Mouse (Mus musculus) hindbrain, postnatal 0 days (tissue): ENCODE data around the gene Cfb. TPM values are rescaled to one million over a fixed set of nuclear protein-coding genes. Genes with fewer than 3 reads are reported as not detected.

Experiments used
- ATAC-seq: fragments of 200-750 bp; cut with Nextera tagmentation; 2 replicates; pipeline ENCODE4 v1.8.0; 2017; ENCODE audit warnings: mild to moderate bottlenecking, moderate TSS enrichment, moderate library complexity
- DNase-seq: peaks from one replicate; pipeline ENCODE4 v3.0.0-alpha.2; 2015; ENCODE audit warnings: low spot score
- H3K27ac ChIP-seq: fragments of 300-500 bp; sonication (generic); 2 replicates; pipeline ENCODE4 v1.5.1; 2014; ENCODE audit warnings: mild to moderate bottlenecking
- H3K27me3 ChIP-seq: fragments of 300-500 bp; sonication (generic); 2 replicates; pipeline ENCODE4 v1.6.1; 2014; ENCODE audit warnings: low read length, mixed read lengths; ENCODE audit not compliant: insufficient read depth
- H3K36me3 ChIP-seq: fragments of 300-500 bp; sonication (generic); 2 replicates; pipeline ENCODE4 v1.6.1; 2014; ENCODE audit warnings: low read length, mixed read lengths; ENCODE audit not compliant: insufficient read depth
- H3K4me1 ChIP-seq: fragments of 300-500 bp; sonication (generic); 2 replicates; pipeline ENCODE4 v1.6.1; 2014; ENCODE audit warnings: antibody characterized with exemption, low read length, mixed read lengths; ENCODE audit not compliant: insufficient read depth
- H3K4me2 ChIP-seq: fragments of 300-500 bp; sonication (generic); 2 replicates; pipeline ENCODE4 v1.6.1; 2014; ENCODE audit warnings: low read depth, mild to moderate bottlenecking, low read length, moderate library complexity, mixed read lengths
- H3K4me3 ChIP-seq: fragments of 300-500 bp; sonication (generic); 2 replicates; pipeline ENCODE4 v1.5.1; 2014; ENCODE audit warnings: low read length
- H3K9ac ChIP-seq: fragments of 300-500 bp; sonication (generic); replicated peaks from 2 replicates; pipeline ENCODE4 v1.6.1; 2014; ENCODE audit warnings: mild to moderate bottlenecking, low read length, moderate library complexity, mixed read lengths
- H3K9me3 ChIP-seq: fragments of 300-500 bp; sonication (generic); 2 replicates; pipeline ENCODE4 v1.6.1; 2016; ENCODE audit warnings: low read length, mixed read lengths
- CTCF ChIP-seq: IDR thresholded peaks from 2 replicates; pipeline ENCODE4 v1.5.1; 2016; ENCODE audit warnings: antibody characterized with exemption, control low read depth, low read depth
- WGBS: fragments of 180-500 bp; shearing (Covaris S2); extraction: QIAGEN DNeasy Blood & Tissue Kit; methylation state at CpG from one replicate; pipeline ENCODE4 v1.1.7; 2014; 5-methylcytosine and 5-hydroxymethylcytosine counted together
- polyA plus RNA-seq: library from polyadenylated mRNA; unstranded; fragments of >200 nt; fragmentation: Nextera tagmentation; extraction: Ambion mirVana; gene quantifications from 2 replicates; pipeline ENCODE4 v1.2.1, GENCODE M21; 2015
- total RNA-seq: library from RNA; depleted of rRNA; stranded (reverse); fragments of >200 nt; gene quantifications from 2 replicates; pipeline ENCODE4 v1.2.3, GENCODE M21; 2014

The Cfb gene
- total and polyA plus RNA-seq, 2 experiments from 2014 or later = 0.26 to 1.3 TPM

DNA sequence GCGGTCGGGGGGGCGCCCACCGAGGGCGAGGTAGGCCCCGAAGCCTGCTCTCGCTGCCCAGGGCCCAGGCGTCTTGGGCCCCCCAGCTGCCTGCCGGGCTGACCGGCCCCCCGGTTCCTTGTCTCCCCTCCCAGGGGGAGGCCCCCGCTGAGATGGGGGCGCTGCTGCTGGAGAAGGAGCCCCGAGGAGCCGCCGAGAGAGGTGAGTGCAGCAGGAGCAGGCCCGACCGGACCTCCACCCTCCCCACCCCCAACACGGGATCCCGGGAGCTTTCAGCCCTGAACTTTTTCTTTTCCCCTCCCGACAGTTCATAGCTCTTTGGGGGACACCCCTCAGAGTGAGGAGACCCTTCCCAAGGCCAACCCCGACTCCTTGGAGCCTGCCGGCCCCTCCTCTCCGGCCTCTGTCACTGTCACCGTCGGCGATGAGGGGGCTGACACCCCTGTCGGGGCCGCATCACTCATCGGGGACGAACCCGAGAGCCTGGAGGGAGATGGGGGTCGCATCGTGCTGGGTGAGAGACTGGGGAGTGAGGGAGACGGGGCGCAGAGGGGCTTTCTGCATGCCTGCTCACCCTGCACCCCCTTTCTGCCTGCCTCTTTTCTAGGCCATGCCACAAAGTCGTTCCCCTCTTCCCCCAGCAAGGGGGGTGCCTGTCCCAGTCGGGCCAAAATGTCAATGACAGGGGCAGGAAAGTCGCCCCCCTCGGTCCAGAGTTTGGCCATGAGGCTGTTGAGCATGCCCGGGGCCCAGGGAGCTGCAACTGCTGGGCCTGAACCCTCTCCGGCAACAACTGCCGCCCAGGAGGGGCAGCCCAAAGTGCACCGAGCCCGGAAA is 37.0 kb upstream of the Cfb start:
- peaks cover 21% of the 10 kb centered on the region for H3K36me3 ChIP-seq
- peak overlapping the region; percentile 94 for H3K4me2 ChIP-seq
- WGBS = under 1% methylated on average over 38 of the region's 45 CpGs
- H3K9me3 ChIP-seq = no peaks in the 10 kb centered on the region
- peak overlapping the region; percentile 92 for H3K27ac ChIP-seq
- peaks cover 15% of the 10 kb centered on the region; the same call in 1 of the 2 replicates for H3K4me1 ChIP-seq
- peak overlapping the region; percentile 93 for H3K9ac ChIP-seq
- peak overlapping the region; percentile 88 for H3K4me3 ChIP-seq
- DNase-seq (peak; percentile 28), ATAC-seq (no peak)
- no peaks in the 10 kb centered on the region for H3K27me3 ChIP-seq
- TF ChIP-seq CTCF = no peak

GRCm38 (mm10) chr17:34898706-34899052 is 36.4 kb upstream of the Cfb start:
- ATAC-seq (peak; percentile 0; the same call in 1 of the 2 replicates), DNase-seq (peak; percentile 74)
- Histone ChIP-seq H3K27ac (peak overlapping the region; percentile 92), H3K4me2 (peak overlapping the region; percentile 94), H3K9ac (peak overlapping the region; percentile 93), H3K36me3 (peaks cover 19% of the 10 kb centered on the region), H3K27me3 (no peaks in the 10 kb centered on the region), H3K4me1 (peaks cover 15% of the 10 kb centered on the region; the same call in 1 of the 2 replicates), H3K4me3 (peak overlapping the region; percentile 88), H3K9me3 (no peaks in the 10 kb centered on the region)
- WGBS = no CpG with 5 or more reads among the region's 47 CpGs
- TF ChIP-seq CTCF = no peak

- Histone ChIP-seq H3K9ac (peak within 1 kb of the TSS; percentile 93), H3K27ac (peak within 1 kb of the TSS; percentile 92), H3K4me1 (peaks cover 15% of the 10 kb centered on the region; the same call in 1 of the 2 replicates), H3K36me3 (peaks cover 14% of the 10 kb centered on the region; the same call in 1 of the 2 replicates), H3K4me2 (peak within 1 kb of the TSS; percentile 94), H3K9me3 (no peaks in the 10 kb centered on the region), H3K27me3 (no peaks in the 10 kb centered on the region), H3K4me3 (peak within 1 kb of the TSS; percentile 88)
- TF ChIP-seq CTCF = no peak
- peak; percentile 93 for DNase-seq
- 2% methylated on average over 30 of the region's 44 CpGs for whole genome bisulfite sequencing
- peak; percentile 48 for ATAC-seq
Measured at GRCm38 (mm10) chr17:34898160-34898586, 35.9 kb upstream of the Cfb start, which contains the start of the genes C2 and Ehmt2. TSS of gene C2 (minus strand) at chr17:34898265. TSS of gene Ehmt2 (plus strand) at chr17:34898469.

GRCm38 (mm10) chr17:34897373-34898159 is 35.2 kb upstream of the Cfb start:
- WGBS = 12% methylated on average over 10 of the region's 10 CpGs
- Histone ChIP-seq H3K36me3 (peaks cover 8% of the 10 kb centered on the region; the same call in 1 of the 2 replicates), H3K4me3 (peak overlapping the region; percentile 88), H3K27ac (peak overlapping the region; percentile 92), H3K4me1 (peaks cover 15% of the 10 kb centered on the region; the same call in 1 of the 2 replicates), H3K27me3 (no peaks in the 10 kb centered on the region), H3K4me2 (peak overlapping the region; percentile 94), H3K9ac (peak overlapping the region; percentile 93), H3K9me3 (no peaks in the 10 kb centered on the region)
- no peak for ATAC-seq
- DNase-seq = peak; percentile 54
- no peak for TF ChIP-seq CTCF

DNA sequence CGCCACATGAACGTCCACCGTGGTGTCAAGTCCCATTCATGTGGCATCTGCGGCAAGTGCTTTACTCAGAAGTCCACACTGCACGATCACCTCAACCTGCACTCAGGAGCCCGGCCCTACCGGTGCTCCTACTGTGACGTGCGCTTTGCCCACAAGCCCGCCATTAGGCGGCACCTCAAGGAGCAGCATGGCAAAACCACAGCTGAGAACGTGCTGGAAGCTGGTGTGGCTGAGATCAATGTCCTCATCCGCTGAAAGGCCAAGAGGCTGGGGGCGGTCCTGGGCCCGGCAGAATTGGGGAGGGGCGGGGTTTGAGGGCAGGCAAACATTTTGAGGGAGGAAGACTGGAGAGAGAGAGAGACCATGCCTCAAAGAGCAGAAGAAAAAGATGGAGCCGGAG is 34.0 kb upstream of the Cfb start:
- ATAC-seq (no peak), DNase-seq (no peak)
- H3K4me2 ChIP-seq = 0 out of 2 replicates have a peak overlapping the region, but pooled peaks have one; percentile 94
- no peak overlapping the region for H3K9ac ChIP-seq
- no peaks in the 10 kb centered on the region for H3K9me3 ChIP-seq
- no peak overlapping the region for H3K4me3 ChIP-seq
- H3K27me3 ChIP-seq = no peaks in the 10 kb centered on the region
- 83% methylated on average over 17 of the region's 17 CpGs for WGBS
- H3K36me3 ChIP-seq = peaks cover 5% of the 10 kb centered on the region; the same call in 1 of the 2 replicates
- TF ChIP-seq CTCF = no peak
- no peak overlapping the region for H3K27ac ChIP-seq
- H3K4me1 ChIP-seq = peaks cover 15% of the 10 kb centered on the region; the same call in 1 of the 2 replicates

DNA sequence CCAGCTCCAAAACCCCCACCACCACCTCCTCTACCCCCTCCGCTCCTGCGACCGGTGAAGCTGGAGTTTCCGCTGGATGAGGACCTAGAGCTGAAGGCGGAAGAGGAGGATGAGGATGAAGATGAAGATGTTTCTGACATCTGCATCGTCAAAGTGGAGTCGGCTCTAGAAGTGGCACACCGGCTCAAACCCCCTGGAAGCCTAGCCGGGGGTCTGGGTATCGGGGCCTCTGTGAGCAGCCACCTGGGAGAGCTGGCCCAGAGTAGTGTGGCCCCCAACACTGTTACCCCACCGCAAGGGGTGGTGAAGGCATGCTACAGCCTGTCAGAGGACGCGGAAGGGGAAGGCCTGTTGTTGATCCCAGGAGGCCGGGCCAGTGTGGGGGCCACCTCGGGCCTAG is 33.4 kb upstream of the Cfb start:
- no peak for TF ChIP-seq CTCF
- Histone ChIP-seq H3K36me3 (no peaks in the 10 kb centered on the region; the same call in 1 of the 2 replicates), H3K27me3 (no peaks in the 10 kb centered on the region), H3K27ac (peak overlapping the region; percentile 91), H3K9me3 (no peaks in the 10 kb centered on the region), H3K4me3 (peak overlapping the region; percentile 75), H3K4me2 (peak overlapping the region; percentile 90), H3K9ac (peak overlapping the region; percentile 85), H3K4me1 (peaks cover 15% of the 10 kb centered on the region; the same call in 1 of the 2 replicates)
- ATAC-seq (no peak), DNase-seq (no peak)
- 89% methylated on average over 15 of the region's 15 CpGs for WGBS
